Mouse (Mus musculus): ENCODE results near the gene Twf2. TPM values are rescaled to one million over a fixed set of nuclear protein-coding genes. Genes with fewer than 3 reads are reported as not detected.

Twf2 gene
- polyA plus RNA-seq, 1 experiment from 2014 or later = 66.5 TPM

GRCm38 (mm10) chr9:106232956-106233355 lies 30.0 kb downstream of the Twf2 start:
- H3K9me3 ChIP-seq (ENCODE audit: control insufficient read depth, low read length) = no peaks in the 10 kb centered on the region
- peaks cover 10% of the 10 kb centered on the region for H3K36me3 ChIP-seq (ENCODE audit: control insufficient read depth, insufficient read depth, low read length)
- no peak overlapping the region for H3K4me2 ChIP-seq (ENCODE audit: low read depth, severe bottlenecking)
- peak; percentile 20; the same call in 1 of the 2 replicates for ATAC-seq (ENCODE audit: insufficient number of reproducible peaks, low FRiP score, low TSS enrichment, low read depth)
- H3K4me3 ChIP-seq (ENCODE audit: low read depth, low read length) = no peak overlapping the region
- DNase-seq (ENCODE audit: low spot score) = no peak
- no peak overlapping the region for H3K27ac ChIP-seq (replicated peaks; ENCODE audit: low read depth, low read length)
- H3K27me3 ChIP-seq (ENCODE audit: control insufficient read depth, insufficient read depth, low read length) = no peaks in the 10 kb centered on the region
- WGBS = 94% methylated on average over 3 of the region's 3 CpGs
- no peaks in the 10 kb centered on the region for H3K4me1 ChIP-seq (ENCODE audit: control insufficient read depth, insufficient read depth, low read length)
- H3K9ac ChIP-seq (ENCODE audit: low read length) = no peak overlapping the region

- no peaks in the 10 kb centered on the region for H3K9me3 ChIP-seq (ENCODE audit: control insufficient read depth, low read length)
- H3K4me1 ChIP-seq (ENCODE audit: control insufficient read depth, insufficient read depth, low read length) = no peaks in the 10 kb centered on the region
- no peaks in the 10 kb centered on the region for H3K27me3 ChIP-seq (ENCODE audit: control insufficient read depth, insufficient read depth, low read length)
- WGBS = 78% methylated on average over 6 of the region's 6 CpGs
- H3K4me2 ChIP-seq (ENCODE audit: low read depth, severe bottlenecking) = no peak overlapping the region
- H3K4me3 ChIP-seq (ENCODE audit: low read depth, low read length) = no peak overlapping the region
- H3K36me3 ChIP-seq (ENCODE audit: control insufficient read depth, insufficient read depth, low read length) = peaks cover 18% of the 10 kb centered on the region
- DNase-seq (ENCODE audit: low spot score) (no peak), ATAC-seq (ENCODE audit: insufficient number of reproducible peaks, low FRiP score, low TSS enrichment, low read depth) (no peak)
- H3K27ac ChIP-seq (replicated peaks; ENCODE audit: low read depth, low read length) = no peak overlapping the region
- no peak overlapping the region for H3K9ac ChIP-seq (ENCODE audit: low read length)
Observed at GRCm38 (mm10) chr9:106233953-106234352, 31.0 kb downstream of the Twf2 start.

- H3K27ac ChIP-seq (replicated peaks; ENCODE audit: low read depth, low read length) = no peak overlapping the region
- H3K4me3 ChIP-seq (ENCODE audit: low read depth, low read length) = no peak overlapping the region
- 89% methylated on average over 23 of the region's 23 CpGs for WGBS
- no peak overlapping the region for H3K4me2 ChIP-seq (ENCODE audit: low read depth, severe bottlenecking)
- H3K9me3 ChIP-seq (ENCODE audit: control insufficient read depth, low read length) = no peaks in the 10 kb centered on the region
- no peak for ATAC-seq (ENCODE audit: insufficient number of reproducible peaks, low FRiP score, low TSS enrichment, low read depth)
- H3K9ac ChIP-seq (ENCODE audit: low read length) = no peak overlapping the region
- DNase-seq (ENCODE audit: low spot score) = no peak
- H3K27me3 ChIP-seq (ENCODE audit: control insufficient read depth, insufficient read depth, low read length) = no peaks in the 10 kb centered on the region
- no peaks in the 10 kb centered on the region for H3K4me1 ChIP-seq (ENCODE audit: control insufficient read depth, insufficient read depth, low read length)
- peaks cover 21% of the 10 kb centered on the region for H3K36me3 ChIP-seq (ENCODE audit: control insufficient read depth, insufficient read depth, low read length)
Observed at GRCm38 (mm10) chr9:106235194-106235830, 32.4 kb downstream of the Twf2 start.

- Histone ChIP-seq H3K27ac (replicated peaks; ENCODE audit: low read depth, low read length) (no peak overlapping the region), H3K9me3 (ENCODE audit: control insufficient read depth, low read length) (no peaks in the 10 kb centered on the region), H3K4me2 (ENCODE audit: low read depth, severe bottlenecking) (no peak overlapping the region), H3K9ac (ENCODE audit: low read length) (no peak overlapping the region), H3K27me3 (ENCODE audit: control insufficient read depth, insufficient read depth, low read length) (no peaks in the 10 kb centered on the region), H3K4me1 (ENCODE audit: control insufficient read depth, insufficient read depth, low read length) (no peaks in the 10 kb centered on the region), H3K4me3 (ENCODE audit: low read depth, low read length) (no peak overlapping the region), H3K36me3 (ENCODE audit: control insufficient read depth, insufficient read depth, low read length) (peaks cover 27% of the 10 kb centered on the region)
- DNase-seq (ENCODE audit: low spot score) (no peak), ATAC-seq (ENCODE audit: insufficient number of reproducible peaks, low FRiP score, low TSS enrichment, low read depth) (no peak)
- WGBS = 91% methylated on average over 23 of the region's 23 CpGs
Observed at GRCm38 (mm10) chr9:106236156-106236817, 33.4 kb downstream of the Twf2 start.

- DNase-seq (ENCODE audit: low spot score) (no peak), ATAC-seq (ENCODE audit: insufficient number of reproducible peaks, low FRiP score, low TSS enrichment, low read depth) (no peak)
- WGBS = 76% methylated on average over 3 of the region's 3 CpGs
- no peaks in the 10 kb centered on the region for H3K27me3 ChIP-seq (ENCODE audit: control insufficient read depth, insufficient read depth, low read length)
- H3K9me3 ChIP-seq (ENCODE audit: control insufficient read depth, low read length) = no peaks in the 10 kb centered on the region
- no peaks in the 10 kb centered on the region for H3K4me1 ChIP-seq (ENCODE audit: control insufficient read depth, insufficient read depth, low read length)
- peaks cover 31% of the 10 kb centered on the region for H3K36me3 ChIP-seq (ENCODE audit: control insufficient read depth, insufficient read depth, low read length)
- H3K4me2 ChIP-seq (ENCODE audit: low read depth, severe bottlenecking) = no peak overlapping the region
- H3K4me3 ChIP-seq (ENCODE audit: low read depth, low read length) = no peak overlapping the region
- H3K27ac ChIP-seq (replicated peaks; ENCODE audit: low read depth, low read length) = no peak overlapping the region
- H3K9ac ChIP-seq (ENCODE audit: low read length) = no peak overlapping the region
Observed at GRCm38 (mm10) chr9:106236818-106237211, 33.9 kb downstream of the Twf2 start.

- Histone ChIP-seq H3K27me3 (ENCODE audit: control insufficient read depth, insufficient read depth, low read length) (no peaks in the 10 kb centered on the region), H3K4me1 (ENCODE audit: control insufficient read depth, insufficient read depth, low read length) (no peaks in the 10 kb centered on the region), H3K36me3 (ENCODE audit: control insufficient read depth, insufficient read depth, low read length) (peaks cover 32% of the 10 kb centered on the region), H3K9ac (ENCODE audit: low read length) (no peak overlapping the region), H3K4me2 (ENCODE audit: low read depth, severe bottlenecking) (no peak overlapping the region), H3K4me3 (ENCODE audit: low read depth, low read length) (no peak overlapping the region), H3K27ac (replicated peaks; ENCODE audit: low read depth, low read length) (no peak overlapping the region), H3K9me3 (ENCODE audit: control insufficient read depth, low read length) (no peaks in the 10 kb centered on the region)
- no peak for ATAC-seq (ENCODE audit: insufficient number of reproducible peaks, low FRiP score, low TSS enrichment, low read depth)
- DNase-seq (ENCODE audit: low spot score) = no peak
- 92% methylated on average over 8 of the region's 8 CpGs for WGBS
Observed at GRCm38 (mm10) chr9:106237401-106237800, 34.5 kb downstream of the Twf2 start.

- H3K9ac ChIP-seq (ENCODE audit: low read length) = no peak overlapping the region
- no peaks in the 10 kb centered on the region for H3K9me3 ChIP-seq (ENCODE audit: control insufficient read depth, low read length)
- H3K36me3 ChIP-seq (ENCODE audit: control insufficient read depth, insufficient read depth, low read length) = peaks cover 32% of the 10 kb centered on the region
- ATAC-seq (ENCODE audit: insufficient number of reproducible peaks, low FRiP score, low TSS enrichment, low read depth) = no peak
- no peak overlapping the region for H3K27ac ChIP-seq (replicated peaks; ENCODE audit: low read depth, low read length)
- no peaks in the 10 kb centered on the region for H3K27me3 ChIP-seq (ENCODE audit: control insufficient read depth, insufficient read depth, low read length)
- no peak overlapping the region for H3K4me2 ChIP-seq (ENCODE audit: low read depth, severe bottlenecking)
- WGBS = 92% methylated on average over 10 of the region's 10 CpGs
- no peaks in the 10 kb centered on the region for H3K4me1 ChIP-seq (ENCODE audit: control insufficient read depth, insufficient read depth, low read length)
- H3K4me3 ChIP-seq (ENCODE audit: low read depth, low read length) = no peak overlapping the region
- no peak for DNase-seq (ENCODE audit: low spot score)
Observed at GRCm38 (mm10) chr9:106237878-106238277, 35.0 kb downstream of the Twf2 start.

GRCm38 (mm10) chr9:106241541-106242164 lies 38.7 kb downstream of the Twf2 start:
- 90% methylated on average over 10 of the region's 10 CpGs for WGBS
- no peaks in the 10 kb centered on the region for H3K9me3 ChIP-seq (ENCODE audit: control insufficient read depth, low read length)
- no peak overlapping the region for H3K4me2 ChIP-seq (ENCODE audit: low read depth, severe bottlenecking)
- no peaks in the 10 kb centered on the region for H3K27me3 ChIP-seq (ENCODE audit: control insufficient read depth, insufficient read depth, low read length)
- H3K4me3 ChIP-seq (ENCODE audit: low read depth, low read length) = no peak overlapping the region
- H3K36me3 ChIP-seq (ENCODE audit: control insufficient read depth, insufficient read depth, low read length) = peaks cover 22% of the 10 kb centered on the region; the same call in 1 of the 2 replicates
- H3K9ac ChIP-seq (ENCODE audit: low read length) = no peak overlapping the region
- no peak overlapping the region for H3K27ac ChIP-seq (replicated peaks; ENCODE audit: low read depth, low read length)
- peaks cover 5% of the 10 kb centered on the region; the same call in 1 of the 2 replicates for H3K4me1 ChIP-seq (ENCODE audit: control insufficient read depth, insufficient read depth, low read length)
- no peak for DNase-seq (ENCODE audit: low spot score)
- no peak for ATAC-seq (ENCODE audit: insufficient number of reproducible peaks, low FRiP score, low TSS enrichment, low read depth)
